Mouse (Mus musculus) thymus, adult 2 months (tissue): ENCODE data around the gene Nfya.

Experiments used
- CTCF ChIP-seq: fragments of 200-500 bp; IDR thresholded peaks from 2 replicates; pipeline ENCODE4 v1.5.1; 2012; ENCODE audit warnings: mild to moderate bottlenecking, control low read depth, low read length, moderate library complexity, borderline replicate concordance; ENCODE audit not compliant: control insufficient read depth, poor library complexity, insufficient read depth; ENCODE audit errors: extremely low read depth
- POLR2A ChIP-seq: fragments of 200-500 bp; IDR thresholded peaks from 2 replicates; pipeline ENCODE4 v1.6.1; 2012; ENCODE audit warnings: mild to moderate bottlenecking, low read length, control low read depth, moderate library complexity; ENCODE audit not compliant: control insufficient read depth, poor library complexity, insufficient read depth; ENCODE audit errors: extremely low read depth

- TF ChIP-seq CTCF (no peak), POLR2A (no peak)
Observed at GRCm38 (mm10) chr17:48357892-48358291, 51.8 kb downstream of the Nfya start.
